Mouse (Mus musculus): ENCODE measurements around the gene Catsperz. TPM values are rescaled to one million over a fixed set of nuclear protein-coding genes. Genes with fewer than 3 reads are reported as not detected.

Gene Catsperz
- polyA plus RNA-seq (2012; rRNA removed), result 2.1 and 3.5 TPM in 2 replicates

GRCm38 (mm10) chr19:6925307-6925573, at the start of gene Catsperz:
Catsperz (minus strand) TSS chr19:6925380.

GRCm38 (mm10) chr19:6974211-6975205, 49.3 kb upstream of the Catsperz start, which contains the start of gene Ppp1r14b:
Ppp1r14b (plus strand) TSS chr19:6974968.

GRCm38 (mm10) chr19:6942249-6942691, 17.1 kb upstream of the Catsperz start, which contains the start of gene Gpr137:
Gpr137 (minus strand) TSS chr19:6942480.

GRCm38 (mm10) chr19:6941372-6942248, 16.4 kb upstream of the Catsperz start, which contains the start of gene Bad:
Bad (plus strand) TSS chr19:6941861.

GRCm38 (mm10) chr19:6934195-6934977, 9.2 kb upstream of the Catsperz start, which contains the start of gene Kcnk4:
Kcnk4 (minus strand) TSS chr19:6934515.

GRCm38 (mm10) chr19:6921647-6922567, 3.3 kb downstream of the Catsperz start, which contains the start of gene Esrra:
Esrra (minus strand) TSS chr19:6921813.

GRCm38 (mm10) chr19:6909507-6910289, 15.5 kb downstream of the Catsperz start, which contains the start of the genes Trmt112 and Prdx5:
Trmt112 (plus strand) TSS chr19:6909698.
Prdx5 (minus strand) TSS chr19:6910106.

Other genes starting within 250 kb of the Catsperz start
- 11.6 and 12.8 TPM in 2 replicates for gene Rps6ka4, start 84.7 kb downstream of the Catsperz start, polyA plus RNA-seq (2012; rRNA removed)
- 0.70 and 0.73 TPM in 2 replicates for gene Ccdc88b, start 67.2 kb downstream of the Catsperz start, polyA plus RNA-seq (2012; rRNA removed)
- 126 and 130 TPM in 2 replicates for gene Trmt112, start 15.7 kb downstream of the Catsperz start, polyA plus RNA-seq (2012; rRNA removed)
- 225 and 266 TPM in 2 replicates for gene Prdx5, start 15.3 kb downstream of the Catsperz start, polyA plus RNA-seq (2012; rRNA removed)
- gene Esrra, start 3.6 kb downstream of the Catsperz start, polyA plus RNA-seq (2012; rRNA removed), result 34.4 and 35.8 TPM in 2 replicates
- 6.2 and 7.6 TPM in 2 replicates for gene Kcnk4, start 9.1 kb upstream of the Catsperz start, polyA plus RNA-seq (2012; rRNA removed)
- 75.7 and 84.2 TPM in 2 replicates for gene Bad, start 16.5 kb upstream of the Catsperz start, polyA plus RNA-seq (2012; rRNA removed)
- 70.7 and 71.6 TPM in 2 replicates for gene Gpr137, start 17.1 kb upstream of the Catsperz start, polyA plus RNA-seq (2012; rRNA removed)
- 335 and 363 TPM in 2 replicates for gene Ppp1r14b, start 49.6 kb upstream of the Catsperz start, polyA plus RNA-seq (2012; rRNA removed)
- 19.4 and 21.4 TPM in 2 replicates for gene Plcb3, start 51.1 kb upstream of the Catsperz start, polyA plus RNA-seq (2012; rRNA removed)
- 93.3 and 98.7 TPM in 2 replicates for gene Fkbp2, start 55.1 kb upstream of the Catsperz start, polyA plus RNA-seq (2012; rRNA removed)
- 34.7 and 47.7 TPM in 2 replicates for gene Vegfb, start 62.3 kb upstream of the Catsperz start, polyA plus RNA-seq (2012; rRNA removed)
- 22.8 and 25.8 TPM in 2 replicates for gene Dnajc4, start 67.2 kb upstream of the Catsperz start, polyA plus RNA-seq (2012; rRNA removed)
- 11.8 and 14.1 TPM in 2 replicates for gene Nudt22, start 70.7 kb upstream of the Catsperz start, polyA plus RNA-seq (2012; rRNA removed)
- 19.0 and 20.4 TPM in 2 replicates for gene Trpt1, start 70.8 kb upstream of the Catsperz start, polyA plus RNA-seq (2012; rRNA removed)
- gene Fermt3, start 94.1 kb upstream of the Catsperz start, polyA plus RNA-seq (2012; rRNA removed), result 2.9 and 3.5 TPM in 2 replicates
- 142 and 148 TPM in 2 replicates for gene Stip1, start 114.6 kb upstream of the Catsperz start, polyA plus RNA-seq (2012; rRNA removed)
- 8.4 and 10.0 TPM in 2 replicates for gene Macrod1, start 131.4 kb upstream of the Catsperz start, polyA plus RNA-seq (2012; rRNA removed)
- 2.8 and 3.1 TPM in 2 replicates for gene Flrt1, start 180.3 kb upstream of the Catsperz start, polyA plus RNA-seq (2012; rRNA removed)